Mouse (Mus musculus) cerebellum, adult 11 months (tissue): ENCODE data around the gene D630045J12Rik.

Source experiments
- DNase-seq: peaks from one replicate; pipeline ENCODE4 v3.0.0; 2022

D630045J12Rik gene

DNA sequence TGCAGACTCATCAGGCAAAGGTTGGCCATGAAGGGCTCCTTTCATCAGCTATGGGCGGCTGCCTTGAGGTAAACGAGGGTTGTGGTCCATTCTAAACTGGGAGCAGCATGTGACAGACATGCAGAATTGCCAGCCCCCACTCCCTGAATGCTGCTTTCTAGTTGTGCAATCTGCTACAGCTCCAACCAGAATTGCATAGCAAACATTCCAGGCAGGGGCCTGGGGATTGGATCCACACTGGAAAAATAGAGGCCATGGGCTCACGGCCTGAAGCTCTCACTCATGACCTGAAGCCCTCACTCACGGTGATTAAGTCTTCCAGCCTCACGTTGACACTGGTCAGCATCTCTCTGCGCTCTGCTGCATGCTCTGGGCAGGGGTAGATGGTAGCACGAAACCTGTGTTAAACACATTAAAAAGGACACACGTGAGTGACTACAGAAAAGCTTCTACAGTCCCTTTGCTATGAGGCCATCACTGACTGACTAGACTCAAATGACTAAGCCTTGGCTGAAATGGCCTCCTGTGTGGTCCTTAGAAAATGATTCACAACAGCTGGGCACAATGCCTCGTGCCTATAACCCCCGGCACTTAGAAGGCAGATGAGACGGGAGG is 172.0 kb downstream of the D630045J12Rik start:
- DNase-seq: no peak

GRCm38 (mm10) chr6:38080364-38080763 is 173.4 kb downstream of the D630045J12Rik start:
- no peak for DNase-seq

- no peak for DNase-seq
Observed at GRCm38 (mm10) chr6:38073592-38073991, 180.2 kb downstream of the D630045J12Rik start.
